Mouse (Mus musculus) limb, embryonic 12.5 days (tissue): ENCODE measurements around the gene Robo2. TPM values are rescaled to one million over a fixed set of nuclear protein-coding genes. Genes with fewer than 3 reads are reported as not detected.

Experiments used
- ATAC-seq: fragments of 200-750 bp; cut with Nextera tagmentation; 2 replicates; pipeline ENCODE4 v1.8.0; 2017; ENCODE audit warnings: low read depth, moderate TSS enrichment; ENCODE audit not compliant: insufficient number of reproducible peaks, insufficient read depth, low FRiP score, low TSS enrichment
- H3K27ac ChIP-seq: fragments of 300-500 bp; sonication (generic); 2 replicates; pipeline ENCODE4 v1.5.1; 2016; ENCODE audit warnings: mild to moderate bottlenecking, moderate library complexity
- H3K27me3 ChIP-seq: fragments of 300-500 bp; sonication (generic); 2 replicates; pipeline ENCODE4 v1.6.1; 2016; ENCODE audit warnings: mild to moderate bottlenecking, moderate library complexity
- H3K36me3 ChIP-seq: fragments of 300-500 bp; sonication (generic); 2 replicates; pipeline ENCODE4 v1.6.1; 2016; ENCODE audit warnings: mild to moderate bottlenecking, moderate library complexity
- H3K4me1 ChIP-seq: fragments of 300-500 bp; sonication (generic); replicated peaks from 2 replicates; pipeline ENCODE4 v1.6.1; 2016
- H3K4me2 ChIP-seq: fragments of 300-500 bp; sonication (generic); 2 replicates; pipeline ENCODE4 v1.6.1; 2016; ENCODE audit warnings: mild to moderate bottlenecking, moderate library complexity
- H3K4me3 ChIP-seq: fragments of 300-500 bp; sonication (generic); replicated peaks from 2 replicates; pipeline ENCODE4 v1.5.1; 2016; ENCODE audit warnings: mild to moderate bottlenecking
- H3K9ac ChIP-seq: fragments of 300-500 bp; sonication (generic); replicated peaks from 2 replicates; pipeline ENCODE4 v1.6.1; 2016; ENCODE audit warnings: mild to moderate bottlenecking, moderate library complexity
- H3K9me3 ChIP-seq: fragments of 300-500 bp; sonication (generic); 2 replicates; pipeline ENCODE4 v1.6.1; 2016; ENCODE audit warnings: mild to moderate bottlenecking, moderate library complexity
- WGBS: fragments of 180-500 bp; shearing (Covaris S2); methylation state at CpG from one replicate; pipeline ENCODE4 v1.1.7; 2016; 5-methylcytosine and 5-hydroxymethylcytosine counted together
- polyA plus RNA-seq: library from polyadenylated mRNA; unstranded; fragments of >200 nt; fragmentation: Nextera tagmentation; extraction: Ambion mirVana; gene quantifications from 2 replicates; pipeline ENCODE4 v1.2.1, GENCODE M21; 2016

The Robo2 gene
- polyA plus RNA-seq, 1 experiment from 2014 or later = 102 TPM

DNA sequence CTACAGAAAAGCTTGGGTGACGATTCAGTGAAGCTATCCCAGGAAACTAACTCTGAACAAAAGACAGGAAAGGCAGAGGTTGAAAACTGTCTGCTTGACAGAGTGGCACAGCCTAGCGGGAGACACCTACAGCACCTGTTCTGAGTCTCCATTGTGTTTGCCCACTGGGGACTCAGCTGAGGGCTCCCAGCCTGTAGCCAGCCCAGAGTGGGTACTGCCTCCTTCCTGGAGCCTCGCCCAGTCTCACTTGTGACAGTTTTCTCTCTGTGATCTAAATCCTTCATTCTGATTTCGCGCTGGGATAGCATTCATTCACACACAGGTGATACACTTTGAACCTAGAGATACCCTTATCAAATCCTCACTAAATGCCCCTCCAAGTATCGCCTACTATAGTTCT, 1.5 kb downstream of the Robo2 start:
- H3K9ac ChIP-seq = peak overlapping the region; percentile 78
- ATAC-seq = no peak

DNA sequence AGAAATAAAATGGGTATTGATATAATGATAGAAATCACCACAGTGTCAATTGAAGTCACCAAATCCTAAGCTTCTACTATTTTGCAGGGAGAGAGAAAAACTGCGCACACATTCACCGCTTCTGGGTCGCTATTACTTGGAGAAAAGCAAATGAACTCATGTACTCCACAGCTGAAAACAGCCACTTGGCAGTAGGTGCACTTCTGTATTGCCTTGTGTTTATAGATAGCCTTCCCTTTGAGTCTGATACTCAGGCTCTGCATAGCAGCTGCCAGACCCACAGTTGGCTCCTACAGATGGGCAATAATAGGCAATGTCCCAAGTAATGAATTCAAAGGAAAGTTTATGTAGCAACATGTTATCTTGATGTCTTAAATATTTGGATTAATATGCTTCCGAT, 2.1 kb downstream of the Robo2 start:
- H3K4me3 ChIP-seq = peak overlapping the region; percentile 65
- no peaks in the 10 kb centered on the region for H3K36me3 ChIP-seq
- 0 out of 2 replicates have a peak, but pooled peaks cover 10% of the 10 kb centered on the region for H3K4me1 ChIP-seq
- H3K27ac ChIP-seq = 0 out of 2 replicates have a peak overlapping the region, but pooled peaks have one; percentile 23
- H3K9me3 ChIP-seq = no peaks in the 10 kb centered on the region
- H3K27me3 ChIP-seq = no peaks in the 10 kb centered on the region
- no peak for ATAC-seq
- H3K4me2 ChIP-seq = peak overlapping the region; percentile 73
- 60% methylated on average over 4 of the region's 4 CpGs for WGBS
- peak overlapping the region; percentile 78 for H3K9ac ChIP-seq

More for the DNA sequence above, 1.5 kb downstream of the Robo2 start:
- Histone ChIP-seq H3K4me3 (peak overlapping the region; percentile 65), H3K36me3 (no peaks in the 10 kb centered on the region), H3K4me2 (peak overlapping the region; percentile 73), H3K27me3 (no peaks in the 10 kb centered on the region), H3K9me3 (no peaks in the 10 kb centered on the region), H3K4me1 (0 out of 2 replicates have a peak, but pooled peaks cover 10% of the 10 kb centered on the region), H3K27ac (peak overlapping the region; percentile 95)
- WGBS = 15% methylated on average over 6 of the region's 6 CpGs

DNA sequence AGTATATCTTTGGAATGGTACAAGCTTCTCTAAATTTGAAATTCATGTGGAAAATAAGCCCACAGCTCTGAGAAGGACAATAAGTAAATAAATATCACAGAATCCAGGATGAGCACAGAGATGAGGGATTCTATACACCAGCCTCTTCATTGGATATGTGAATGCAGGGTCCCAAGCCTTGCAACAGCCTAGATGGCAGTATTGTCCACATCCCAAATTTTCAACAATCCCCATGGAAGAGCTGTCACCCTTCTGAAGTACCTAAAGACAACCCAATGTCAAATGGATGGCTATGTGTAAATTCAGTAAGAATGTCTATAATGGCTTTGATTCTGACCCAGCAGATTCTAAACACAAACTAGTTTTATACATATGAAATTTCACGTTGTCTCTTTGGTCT, 3.1 kb downstream of the Robo2 start:
- no peaks in the 10 kb centered on the region for H3K27me3 ChIP-seq
- H3K36me3 ChIP-seq = no peaks in the 10 kb centered on the region
- H3K4me2 ChIP-seq = peak overlapping the region; percentile 73
- 0 out of 2 replicates have a peak, but pooled peaks cover 10% of the 10 kb centered on the region for H3K4me1 ChIP-seq
- H3K4me3 ChIP-seq = peak overlapping the region; percentile 65
- no peak overlapping the region for H3K27ac ChIP-seq
- H3K9me3 ChIP-seq = no peaks in the 10 kb centered on the region
- H3K9ac ChIP-seq = no peak overlapping the region
- 32% methylated on average over 1 of the region's 1 CpGs for WGBS
- no peak for ATAC-seq

DNA sequence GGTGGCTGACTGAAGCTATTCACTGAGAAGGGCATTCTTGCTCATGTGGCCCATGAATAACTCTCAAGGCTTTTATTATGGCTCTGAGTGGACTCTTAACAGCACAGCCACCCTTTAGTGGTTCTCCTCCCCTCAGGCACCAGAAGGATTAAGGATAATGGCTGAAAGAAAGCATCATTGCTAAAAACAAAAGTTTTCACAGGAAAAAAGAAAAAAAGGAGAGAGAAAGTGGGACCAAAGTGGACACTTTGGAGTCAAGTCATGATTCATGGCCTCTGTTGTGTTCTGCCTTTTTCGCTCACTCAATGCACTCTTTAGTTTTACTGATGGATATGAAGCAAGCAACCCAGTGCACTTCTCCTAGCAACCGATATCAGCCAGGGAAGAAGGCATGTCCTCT, 14.3 kb downstream of the Robo2 start:
- WGBS = 73% methylated on average over 2 of the region's 2 CpGs
- peaks cover 7% of the 10 kb centered on the region; the same call in 1 of the 2 replicates for H3K36me3 ChIP-seq

GRCm38 (mm10) chr16:74395678-74396077, 15.9 kb downstream of the Robo2 start:
- no peak for ATAC-seq
- Histone ChIP-seq H3K4me3 (no peak overlapping the region), H3K27ac (no peak overlapping the region), H3K36me3 (peaks cover 7% of the 10 kb centered on the region; the same call in 1 of the 2 replicates), H3K27me3 (no peaks in the 10 kb centered on the region), H3K9me3 (no peaks in the 10 kb centered on the region), H3K4me2 (no peak overlapping the region), H3K9ac (no peak overlapping the region), H3K4me1 (peaks cover 20% of the 10 kb centered on the region)
- 85% methylated on average over 2 of the region's 2 CpGs for WGBS

More for the DNA sequence above, 14.3 kb downstream of the Robo2 start:
- no peaks in the 10 kb centered on the region for H3K27me3 ChIP-seq
- no peak overlapping the region for H3K9ac ChIP-seq
- no peaks in the 10 kb centered on the region for H3K9me3 ChIP-seq
- peaks cover 20% of the 10 kb centered on the region for H3K4me1 ChIP-seq
- no peak overlapping the region for H3K4me3 ChIP-seq
- no peak overlapping the region for H3K4me2 ChIP-seq
- H3K27ac ChIP-seq = no peak overlapping the region
- ATAC-seq = no peak

DNA sequence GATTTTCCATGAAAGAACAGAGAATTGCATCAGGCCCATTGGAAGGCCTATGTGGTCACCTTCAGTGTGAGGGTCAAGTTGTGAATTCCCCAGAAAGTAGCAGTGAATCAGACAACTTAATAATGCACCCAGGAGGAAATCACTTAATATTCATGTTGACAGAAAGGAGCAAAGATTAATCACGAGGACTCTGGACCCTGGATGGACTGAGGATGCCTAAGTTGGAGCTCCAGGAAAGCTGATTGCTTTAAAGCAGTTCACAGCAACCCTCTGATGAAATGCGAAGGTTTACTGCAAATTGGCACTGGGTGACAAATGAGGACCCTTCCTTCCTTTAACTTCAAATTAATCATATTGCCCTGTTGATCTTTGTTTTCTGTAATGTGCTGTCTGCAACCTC, 32.2 kb downstream of the Robo2 start:
- Histone ChIP-seq H3K4me3 (no peak overlapping the region), H3K27ac (no peak overlapping the region), H3K27me3 (no peaks in the 10 kb centered on the region), H3K4me1 (peaks cover 4% of the 10 kb centered on the region), H3K9ac (no peak overlapping the region), H3K36me3 (no peaks in the 10 kb centered on the region), H3K4me2 (no peak overlapping the region), H3K9me3 (no peaks in the 10 kb centered on the region)
- ATAC-seq = no peak
- 37% methylated on average over 2 of the region's 2 CpGs for WGBS

DNA sequence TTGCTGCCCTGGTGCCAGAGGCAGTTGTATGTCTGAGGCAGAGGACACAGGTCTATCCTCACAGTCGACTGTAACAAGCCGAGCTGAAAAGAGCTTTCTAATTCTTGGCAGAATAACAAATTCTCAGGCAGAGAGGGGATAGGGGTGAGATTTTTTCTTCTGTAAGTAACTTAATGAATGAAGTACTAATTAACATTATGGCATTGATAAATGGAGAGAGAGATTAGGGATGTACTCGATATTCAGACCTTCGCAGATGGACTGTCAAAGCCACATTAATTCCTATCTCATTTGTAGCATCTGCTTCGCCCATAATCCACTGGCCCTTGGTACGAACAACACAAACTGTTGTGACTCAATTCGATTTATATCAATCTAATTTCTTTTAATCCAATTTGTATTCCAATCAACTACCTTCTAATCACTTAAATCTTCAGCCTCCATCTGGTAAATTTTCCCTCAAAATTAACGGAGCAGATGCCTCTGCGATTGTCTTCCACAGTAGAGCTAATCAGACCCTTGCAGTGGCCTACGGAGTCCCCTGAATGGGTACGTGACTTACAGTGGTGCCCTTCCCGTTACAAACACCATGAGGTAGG, 36.2 kb downstream of the Robo2 start:
- Histone ChIP-seq H3K9me3 (no peaks in the 10 kb centered on the region), H3K27ac (no peak overlapping the region), H3K4me3 (no peak overlapping the region), H3K27me3 (no peaks in the 10 kb centered on the region), H3K9ac (no peak overlapping the region), H3K4me2 (no peak overlapping the region), H3K4me1 (peaks cover 4% of the 10 kb centered on the region), H3K36me3 (no peaks in the 10 kb centered on the region)
- 86% methylated on average over 12 of the region's 12 CpGs for WGBS
- ATAC-seq = no peak

DNA sequence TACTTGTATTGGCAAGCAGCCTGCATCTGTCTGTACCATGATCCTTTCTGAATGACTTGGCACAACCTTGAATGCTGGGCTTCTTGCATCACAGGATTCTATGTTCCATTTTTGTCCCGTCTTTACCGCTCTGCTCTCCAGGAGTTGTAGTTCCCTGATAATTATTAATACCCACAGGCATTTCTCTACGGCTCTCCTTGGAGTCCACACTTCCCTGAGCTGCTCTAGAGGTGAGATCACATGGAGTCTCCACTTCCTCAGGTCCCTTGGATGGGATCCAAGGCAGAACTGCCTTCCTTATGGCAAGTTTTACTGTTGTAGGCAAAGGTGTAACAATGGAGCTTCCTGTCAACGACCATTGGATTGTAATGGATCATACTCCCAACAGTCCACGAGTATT, 37.1 kb downstream of the Robo2 start:
- no peaks in the 10 kb centered on the region for H3K27me3 ChIP-seq
- H3K9ac ChIP-seq = no peak overlapping the region
- ATAC-seq = no peak
- WGBS = 72% methylated on average over 5 of the region's 5 CpGs
- no peaks in the 10 kb centered on the region for H3K9me3 ChIP-seq
- no peaks in the 10 kb centered on the region for H3K36me3 ChIP-seq
- H3K4me1 ChIP-seq = peaks cover 4% of the 10 kb centered on the region
- H3K27ac ChIP-seq = no peak overlapping the region
- H3K4me3 ChIP-seq = no peak overlapping the region
- H3K4me2 ChIP-seq = no peak overlapping the region

DNA sequence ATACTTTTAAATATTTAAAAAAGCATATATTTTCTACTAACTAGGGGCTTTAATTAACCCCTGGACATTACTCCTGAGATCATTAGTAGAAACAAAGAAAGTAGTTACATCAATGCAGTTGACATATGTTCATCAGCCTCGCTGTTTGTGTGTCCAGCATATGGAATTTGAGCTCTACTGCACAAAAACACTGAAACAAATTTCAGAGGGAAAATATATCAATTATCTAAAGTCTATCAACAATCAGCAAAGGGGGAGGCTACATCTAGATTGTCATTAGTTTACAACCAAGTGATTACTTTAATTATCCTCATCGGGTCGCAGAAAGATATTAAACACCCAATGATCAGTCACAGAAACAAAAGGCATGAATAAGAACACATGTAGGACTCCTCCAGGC, 38.2 kb downstream of the Robo2 start:
- Histone ChIP-seq H3K4me2 (no peak overlapping the region), H3K27ac (no peak overlapping the region), H3K27me3 (no peaks in the 10 kb centered on the region), H3K4me3 (no peak overlapping the region), H3K9ac (no peak overlapping the region), H3K36me3 (no peaks in the 10 kb centered on the region), H3K9me3 (no peaks in the 10 kb centered on the region), H3K4me1 (peaks cover 4% of the 10 kb centered on the region)
- ATAC-seq = no peak
- WGBS = 54% methylated on average over 3 of the region's 3 CpGs

- Histone ChIP-seq H3K36me3 (no peaks in the 10 kb centered on the region), H3K27me3 (no peaks in the 10 kb centered on the region), H3K9me3 (no peaks in the 10 kb centered on the region), H3K4me1 (peaks cover 4% of the 10 kb centered on the region), H3K4me3 (no peak overlapping the region), H3K27ac (no peak overlapping the region), H3K9ac (no peak overlapping the region), H3K4me2 (no peak overlapping the region)
- no peak for ATAC-seq
- 90% methylated on average over 1 of the region's 1 CpGs for WGBS
Measured at GRCm38 (mm10) chr16:74372876-74373275, 38.7 kb downstream of the Robo2 start.

- no peak for ATAC-seq
- H3K9ac ChIP-seq = no peak overlapping the region
- no peak overlapping the region for H3K27ac ChIP-seq
- no peaks in the 10 kb centered on the region for H3K27me3 ChIP-seq
- peaks cover 5% of the 10 kb centered on the region for H3K36me3 ChIP-seq
- WGBS = 49% methylated on average over 6 of the region's 6 CpGs
- H3K9me3 ChIP-seq = no peaks in the 10 kb centered on the region
- peaks cover 14% of the 10 kb centered on the region; the same call in 1 of the 2 replicates for H3K4me1 ChIP-seq
- H3K4me2 ChIP-seq = 0 out of 2 replicates have a peak overlapping the region, but pooled peaks have one; percentile 15
- H3K4me3 ChIP-seq = no peak overlapping the region
Measured at GRCm38 (mm10) chr16:74348437-74348836, 63.2 kb downstream of the Robo2 start.
